Mouse (Mus musculus) heart, postnatal 10 days (tissue): ENCODE measurements around the gene Flrt3. TPM values are rescaled to one million over a fixed set of nuclear protein-coding genes. Genes with fewer than 3 reads are reported as not detected.

Experiments
- DNase-seq, 2 experiments: peaks; one replicate each; pipeline ENCODE4 v3.0.0; 2021
- intact Hi-C: fragments of 180-260 bp; cut with DNase I; formaldehyde crosslinking; loops from one replicate; pipeline ENCODE4 v1.15.1; 2025
- total RNA-seq, 2 experiments: library from RNA; stranded (reverse); gene quantifications; 2 replicates each; pipeline ENCODE4 v1.2.3; 2021

Gene Flrt3
- under 1 TPM; 0.69 to 0.87 TPM for total RNA-seq

GRCm38 (mm10) chr2:140670963-140671702, at the start of gene Flrt3:
TSS of gene Flrt3 (minus strand) at chr2:140671469.
- intact Hi-C loops: loop anchor here (2.0 to 5.0 kb wide), 2 partner anchors 724 to 1386 kb away; no protein-coding TSS in a partner anchor
- DNase-seq: peak; percentile 84 to 87

- no peak for DNase-seq
- intact Hi-C loops: no loop called here
These were observed 46.1 kb upstream of the Flrt3 start for GRCm38 (mm10) chr2:140717407-140717806.

GRCm38 (mm10) chr2:140715822-140716221, 44.6 kb upstream of the Flrt3 start:
- DNase-seq: no peak
- intact Hi-C loops: no loop called here

- intact Hi-C loops: no loop called here
- no peak for DNase-seq
These were observed 36.3 kb upstream of the Flrt3 start for GRCm38 (mm10) chr2:140707550-140707949.

- DNase-seq: no peak
- intact Hi-C loops: no loop called here
These were observed 34.0 kb upstream of the Flrt3 start for GRCm38 (mm10) chr2:140705278-140705677.

GRCm38 (mm10) chr2:140704146-140704545, 32.9 kb upstream of the Flrt3 start:
- no peak for DNase-seq
- intact Hi-C loops: no loop called here

- intact Hi-C loops: no loop called here
- no peak for DNase-seq
These were observed 32.1 kb upstream of the Flrt3 start for GRCm38 (mm10) chr2:140703377-140703776.

GRCm38 (mm10) chr2:140698585-140698984, 27.3 kb upstream of the Flrt3 start:
- intact Hi-C loops: no loop called here
- no peak for DNase-seq

GRCm38 (mm10) chr2:140693845-140694244, 22.6 kb upstream of the Flrt3 start:
- DNase-seq: no peak
- intact Hi-C loops: no loop called here

- intact Hi-C loops: no loop called here
- no peak for DNase-seq
These were observed 21.2 kb upstream of the Flrt3 start for GRCm38 (mm10) chr2:140692461-140692860.

- no peak for DNase-seq
These were observed 20.1 kb upstream of the Flrt3 start for GRCm38 (mm10) chr2:140691403-140691802.

GRCm38 (mm10) chr2:140690906-140691305, 19.6 kb upstream of the Flrt3 start:
- DNase-seq: no peak
- intact Hi-C loops: no loop called here

More at GRCm38 (mm10) chr2:140691403-140691802, 20.1 kb upstream of the Flrt3 start:
- intact Hi-C loops: no loop called here

GRCm38 (mm10) chr2:140676728-140677127, 5.5 kb upstream of the Flrt3 start:
- intact Hi-C loops: no loop called here
- no peak for DNase-seq

- intact Hi-C loops: loop anchor here (5.0 kb wide), 1 partner anchor 1384 kb away; no protein-coding TSS in a partner anchor
- DNase-seq: no peak
These were observed 2.2 kb upstream of the Flrt3 start for GRCm38 (mm10) chr2:140673466-140673865.

- peak; percentile 24 to 25 for DNase-seq
- intact Hi-C loops: loop anchor here (2.0 to 5.0 kb wide), 2 partner anchors 724 to 1387 kb away; no protein-coding TSS in a partner anchor
These were observed 812 bp downstream of the Flrt3 start for GRCm38 (mm10) chr2:140670457-140670856.

- intact Hi-C loops: loop anchor here (2.0 to 5.0 kb wide), 3 partner anchors 725 to 1585 kb away; no protein-coding TSS in a partner anchor
- no peak for DNase-seq
These were observed 1.5 kb downstream of the Flrt3 start for GRCm38 (mm10) chr2:140669786-140670185.

- intact Hi-C loops: loop anchor here (2.0 kb wide), 1 partner anchor 1586 kb away; no protein-coding TSS in a partner anchor
- no peak for DNase-seq
These were observed 2.2 kb downstream of the Flrt3 start for GRCm38 (mm10) chr2:140669081-140669480.

GRCm38 (mm10) chr2:140668311-140668710, 3.0 kb downstream of the Flrt3 start:
- intact Hi-C loops: loop anchor here (2.0 kb wide), 1 partner anchor 1586 kb away; no protein-coding TSS in a partner anchor

GRCm38 (mm10) chr2:140667261-140668047, 3.8 kb downstream of the Flrt3 start:
- DNase-seq: no peak
- intact Hi-C loops: loop anchor here (2.0 kb wide), 1 partner anchor 1587 kb away; no protein-coding TSS in a partner anchor

More at GRCm38 (mm10) chr2:140668311-140668710, 3.0 kb downstream of the Flrt3 start:
- peak; percentile 61 to 76 for DNase-seq

GRCm38 (mm10) chr2:140666846-140667245, 4.4 kb downstream of the Flrt3 start:
- intact Hi-C loops: no loop called here
- DNase-seq: no peak

GRCm38 (mm10) chr2:140664381-140664780, 6.9 kb downstream of the Flrt3 start:
- intact Hi-C loops: no loop called here

More at GRCm38 (mm10) chr2:140664381-140664780, 6.9 kb downstream of the Flrt3 start:
- no peak for DNase-seq
